Mouse (Mus musculus): ENCODE results near the gene Isy1. TPM values are rescaled to one million over a fixed set of nuclear protein-coding genes. Genes with fewer than 3 reads are reported as not detected.

Gene Isy1
- polyA plus RNA-seq, 1 experiment: 56.0 TPM

- Histone ChIP-seq H3K27me3 (ENCODE audit: control insufficient read depth, insufficient read depth, low read length, poor library complexity, severe bottlenecking) (no peaks in the 10 kb centered on the region), H3K4me1 (ENCODE audit: control insufficient read depth, insufficient read depth, low read length) (no peaks in the 10 kb centered on the region), H3K9ac (ENCODE audit: low read depth, poor library complexity, severe bottlenecking) (no peak overlapping the region), H3K27ac (ENCODE audit: insufficient read depth, low read length) (no peak overlapping the region), H3K4me3 (ENCODE audit: low read depth, low read length) (no peak overlapping the region), H3K36me3 (ENCODE audit: control insufficient read depth, insufficient read depth, low read length, poor library complexity, severe bottlenecking) (peaks cover 4% of the 10 kb centered on the region), H3K9me3 (replicated peaks; ENCODE audit: control insufficient read depth, insufficient read depth, low read length, poor library complexity, severe bottlenecking) (no peaks in the 10 kb centered on the region)
- no peak for TF ChIP-seq EP300 (IDR thresholded peaks at IDR 0.05; ENCODE audit: insufficient read depth, low read depth, low read length)
- TF ChIP-seq POLR2A (IDR thresholded peaks at IDR 0.05; ENCODE audit: insufficient read depth, low read length): no peak
- no peak for TF ChIP-seq CTCF (IDR thresholded peaks at IDR 0.05; ENCODE audit: low read depth, low read length)
Measured at GRCm38 (mm10) chr6:87814486-87814885, 24.1 kb downstream of the Isy1 start.

DNA sequence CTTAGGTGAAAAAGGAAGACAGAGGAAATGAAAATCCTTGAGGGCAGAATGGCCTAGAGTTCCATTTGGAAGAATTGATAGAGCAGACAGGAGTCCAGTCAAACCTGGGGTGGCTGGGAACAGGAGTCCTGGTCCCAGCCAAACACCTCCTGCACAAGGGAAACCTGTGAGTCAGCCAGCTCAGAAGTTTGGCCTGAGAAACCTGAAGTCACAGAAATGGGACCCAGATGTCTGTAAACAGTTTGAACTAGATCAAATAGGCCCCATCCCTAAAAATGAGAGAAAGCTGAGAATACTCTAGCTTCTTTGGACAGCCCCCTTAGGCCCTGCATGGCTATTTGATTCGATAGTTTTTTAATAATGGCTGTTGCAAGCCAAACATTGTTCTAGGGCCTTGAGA is 25.9 kb downstream of the Isy1 start:
- Histone ChIP-seq H3K36me3 (ENCODE audit: control insufficient read depth, insufficient read depth, low read length, poor library complexity, severe bottlenecking) (no peaks in the 10 kb centered on the region), H3K9me3 (replicated peaks; ENCODE audit: control insufficient read depth, insufficient read depth, low read length, poor library complexity, severe bottlenecking) (no peaks in the 10 kb centered on the region), H3K4me1 (ENCODE audit: control insufficient read depth, insufficient read depth, low read length) (no peaks in the 10 kb centered on the region), H3K27me3 (ENCODE audit: control insufficient read depth, insufficient read depth, low read length, poor library complexity, severe bottlenecking) (no peaks in the 10 kb centered on the region), H3K4me3 (ENCODE audit: low read depth, low read length) (no peak overlapping the region), H3K27ac (ENCODE audit: insufficient read depth, low read length) (no peak overlapping the region), H3K9ac (ENCODE audit: low read depth, poor library complexity, severe bottlenecking) (no peak overlapping the region)
- TF ChIP-seq CTCF (IDR thresholded peaks at IDR 0.05; ENCODE audit: low read depth, low read length) (no peak), POLR2A (IDR thresholded peaks at IDR 0.05; ENCODE audit: insufficient read depth, low read length) (no peak), EP300 (IDR thresholded peaks at IDR 0.05; ENCODE audit: insufficient read depth, low read depth, low read length) (no peak)

DNA sequence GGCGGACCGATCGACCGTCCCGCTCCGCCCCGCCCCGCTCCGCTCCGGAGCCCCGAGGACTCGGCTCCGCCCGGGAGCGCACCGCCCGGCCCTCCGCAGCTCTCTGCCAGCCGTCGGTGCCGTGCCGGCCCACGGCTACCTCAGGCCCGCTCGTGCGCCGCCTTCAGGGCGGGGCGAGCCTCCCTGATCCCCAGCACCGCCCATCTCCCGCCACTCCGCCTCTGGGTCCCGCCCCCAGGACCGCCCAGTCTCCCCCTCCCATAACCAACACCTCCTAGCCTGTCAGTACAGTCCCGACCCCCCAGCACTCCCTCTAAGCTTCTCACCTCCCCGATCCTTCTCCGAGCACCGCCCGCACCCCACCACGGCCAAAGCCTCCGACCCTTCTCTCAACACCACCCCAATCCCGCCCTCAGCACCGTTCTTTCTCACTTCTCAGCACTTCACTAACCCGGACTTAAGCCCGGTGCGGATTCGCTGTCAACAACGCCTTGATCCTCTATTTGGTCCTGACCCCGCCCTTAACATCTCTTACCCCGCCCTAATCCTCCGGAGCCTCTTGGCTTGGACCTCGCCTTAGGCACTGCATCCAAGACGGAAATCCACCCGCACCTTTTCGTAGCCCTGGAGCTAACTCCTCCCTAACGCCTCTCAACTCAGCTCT is 26.8 kb downstream of the Isy1 start, which contains the start of gene Rab43:
Gene Rab43 (minus strand): TSS at position 490 of the 664 bp plus-strand sequence.
- no peaks in the 10 kb centered on the region for H3K27me3 ChIP-seq (ENCODE audit: control insufficient read depth, insufficient read depth, low read length, poor library complexity, severe bottlenecking)
- no peaks in the 10 kb centered on the region for H3K4me1 ChIP-seq (ENCODE audit: control insufficient read depth, insufficient read depth, low read length)
- peak within 1 kb of the TSS; percentile 92 for H3K4me3 ChIP-seq (ENCODE audit: low read depth, low read length)
- H3K9ac ChIP-seq (ENCODE audit: low read depth, poor library complexity, severe bottlenecking): peak within 1 kb of the TSS; percentile 75
- TF ChIP-seq EP300 (IDR thresholded peaks at IDR 0.05; ENCODE audit: insufficient read depth, low read depth, low read length) (0 out of 2 replicates have a peak, but pooled peaks have one; percentile 14), CTCF (IDR thresholded peaks at IDR 0.05; ENCODE audit: low read depth, low read length) (no peak)
- H3K9me3 ChIP-seq (replicated peaks; ENCODE audit: control insufficient read depth, insufficient read depth, low read length, poor library complexity, severe bottlenecking): no peaks in the 10 kb centered on the region
- H3K36me3 ChIP-seq (ENCODE audit: control insufficient read depth, insufficient read depth, low read length, poor library complexity, severe bottlenecking): no peaks in the 10 kb centered on the region
- no peak within 1 kb of the TSS for H3K27ac ChIP-seq (ENCODE audit: insufficient read depth, low read length)

DNA sequence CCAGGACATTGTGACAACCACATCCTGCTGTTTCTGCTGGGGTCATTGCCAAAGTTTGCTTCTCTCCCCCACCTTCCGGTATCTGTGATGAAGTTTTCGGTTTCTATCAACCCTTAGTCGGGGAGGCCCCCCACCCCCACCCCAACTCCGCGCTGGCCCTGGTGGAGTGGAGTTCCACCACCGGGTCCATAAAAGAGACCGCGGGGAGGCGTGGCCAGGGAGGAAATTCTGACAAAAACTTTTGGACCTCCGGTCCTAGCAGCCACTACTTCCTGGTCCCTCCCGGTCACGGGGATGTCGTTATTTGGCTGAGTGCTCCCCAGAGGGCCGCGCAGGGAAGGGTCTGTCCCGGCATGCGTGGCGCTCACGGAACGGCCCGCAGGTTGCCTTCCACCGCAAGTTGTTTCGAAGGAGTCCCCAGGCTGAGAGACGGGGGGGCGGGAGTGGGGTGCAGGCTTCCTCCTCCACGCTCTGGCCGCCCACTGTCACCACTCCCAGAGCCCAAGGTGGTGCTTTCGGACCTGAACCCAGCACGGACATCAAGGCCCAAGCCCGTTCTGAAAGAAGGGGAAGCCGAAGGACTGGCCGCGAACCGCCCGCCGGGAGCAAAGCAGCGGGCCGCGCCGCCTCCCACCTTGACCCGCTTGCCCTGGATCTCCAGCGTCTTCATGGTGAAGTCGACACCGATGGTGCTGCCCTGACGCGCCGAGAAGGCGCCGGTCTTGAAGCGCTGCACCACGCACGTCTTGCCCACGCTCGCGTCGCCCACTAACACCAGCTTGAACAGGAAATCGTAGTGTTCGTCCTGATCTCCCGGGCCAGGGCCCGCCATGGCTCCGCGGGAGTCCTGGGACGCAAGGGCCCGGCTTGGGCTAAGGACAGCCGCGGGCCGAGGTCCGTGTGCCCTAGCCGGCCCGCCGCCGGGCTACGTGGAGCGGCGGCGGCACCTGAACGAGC is 27.6 kb downstream of the Isy1 start:
- Histone ChIP-seq H3K27ac (ENCODE audit: insufficient read depth, low read length) (no peak overlapping the region), H3K27me3 (ENCODE audit: control insufficient read depth, insufficient read depth, low read length, poor library complexity, severe bottlenecking) (no peaks in the 10 kb centered on the region), H3K9ac (ENCODE audit: low read depth, poor library complexity, severe bottlenecking) (peak overlapping the region; percentile 75), H3K9me3 (replicated peaks; ENCODE audit: control insufficient read depth, insufficient read depth, low read length, poor library complexity, severe bottlenecking) (no peaks in the 10 kb centered on the region), H3K36me3 (ENCODE audit: control insufficient read depth, insufficient read depth, low read length, poor library complexity, severe bottlenecking) (no peaks in the 10 kb centered on the region), H3K4me1 (ENCODE audit: control insufficient read depth, insufficient read depth, low read length) (no peaks in the 10 kb centered on the region), H3K4me3 (ENCODE audit: low read depth, low read length) (peak overlapping the region; percentile 92)
- no peak for TF ChIP-seq POLR2A (IDR thresholded peaks at IDR 0.05; ENCODE audit: insufficient read depth, low read length)
- no peak for TF ChIP-seq CTCF (IDR thresholded peaks at IDR 0.05; ENCODE audit: low read depth, low read length)
- no peak for TF ChIP-seq EP300 (IDR thresholded peaks at IDR 0.05; ENCODE audit: insufficient read depth, low read depth, low read length)

- H3K9ac ChIP-seq (ENCODE audit: low read depth, poor library complexity, severe bottlenecking): no peak overlapping the region
- H3K4me3 ChIP-seq (ENCODE audit: low read depth, low read length): peak overlapping the region; percentile 92; the same call in 1 of the 2 replicates
- H3K27ac ChIP-seq (ENCODE audit: insufficient read depth, low read length): no peak overlapping the region
- no peaks in the 10 kb centered on the region for H3K9me3 ChIP-seq (replicated peaks; ENCODE audit: control insufficient read depth, insufficient read depth, low read length, poor library complexity, severe bottlenecking)
- TF ChIP-seq CTCF (IDR thresholded peaks at IDR 0.05; ENCODE audit: low read depth, low read length) (no peak), EP300 (IDR thresholded peaks at IDR 0.05; ENCODE audit: insufficient read depth, low read depth, low read length) (no peak), POLR2A (IDR thresholded peaks at IDR 0.05; ENCODE audit: insufficient read depth, low read length) (no peak)
- no peaks in the 10 kb centered on the region for H3K27me3 ChIP-seq (ENCODE audit: control insufficient read depth, insufficient read depth, low read length, poor library complexity, severe bottlenecking)
- no peaks in the 10 kb centered on the region for H3K4me1 ChIP-seq (ENCODE audit: control insufficient read depth, insufficient read depth, low read length)
- no peaks in the 10 kb centered on the region for H3K36me3 ChIP-seq (ENCODE audit: control insufficient read depth, insufficient read depth, low read length, poor library complexity, severe bottlenecking)
Measured at GRCm38 (mm10) chr6:87810311-87810710, 28.3 kb downstream of the Isy1 start.
